Mouse (Mus musculus) E14TG2a.4 (cell line): ENCODE data around the gene Senp1.

Experiments
- CTCF ChIP-seq: conservative IDR thresholded peaks from 2 replicates; pipeline ENCODE4 v1.5.1; 2014; ENCODE audit warnings: low read length
- NANOG ChIP-seq: IDR thresholded peaks from 2 replicates; pipeline ENCODE4 v1.6.1; 2014; ENCODE audit warnings: borderline replicate concordance, low read length, mixed read lengths

- no peak for TF ChIP-seq CTCF
- no peak for TF ChIP-seq NANOG
These were observed 998 bp downstream of the Senp1 start, which contains the start of gene Pfkm for GRCm38 (mm10) chr15:98092372-98093120.
